Mouse (Mus musculus) heart, postnatal 0 days (tissue): ENCODE measurements around the gene Nfix. TPM values are rescaled to one million over a fixed set of nuclear protein-coding genes. Genes with fewer than 3 reads are reported as not detected.
"Not testable (repeated sequence)": the region's sequence is repeated elsewhere in the genome, so short reads cannot be mapped to it uniquely, and the experiment has no call there.

Experiments used
- ATAC-seq: fragments of 200-750 bp; cut with Nextera tagmentation; 2 replicates; pipeline ENCODE4 v1.8.0; 2017; ENCODE audit warnings: low read depth, moderate number of reproducible peaks, moderate library complexity; ENCODE audit not compliant: insufficient read depth
- DNase-seq: peaks from one replicate; pipeline ENCODE4 v3.0.0-alpha.2; 2016; ENCODE audit warnings: low spot score
- H3K27ac ChIP-seq: fragments of 300-500 bp; sonication (generic); 2 replicates; pipeline ENCODE4 v1.5.1; 2014; ENCODE audit warnings: low read depth, mild to moderate bottlenecking
- H3K27me3 ChIP-seq: fragments of 300-500 bp; sonication (generic); 2 replicates; pipeline ENCODE4 v1.6.1; 2014; ENCODE audit warnings: low read length, mixed read lengths; ENCODE audit not compliant: control insufficient read depth, insufficient read depth
- H3K36me3 ChIP-seq: fragments of 300-500 bp; sonication (generic); replicated peaks from 2 replicates; pipeline ENCODE4 v1.6.1; 2014; ENCODE audit warnings: low read length, mixed read lengths; ENCODE audit not compliant: control insufficient read depth, insufficient read depth
- H3K4me1 ChIP-seq: fragments of 300-500 bp; sonication (generic); 2 replicates; pipeline ENCODE4 v1.6.1; 2014; ENCODE audit warnings: antibody characterized with exemption; ENCODE audit not compliant: control insufficient read depth, insufficient read depth
- H3K4me2 ChIP-seq: fragments of 300-500 bp; sonication (generic); 2 replicates; pipeline ENCODE4 v1.6.1; 2014; ENCODE audit warnings: low read depth, mild to moderate bottlenecking, low read length, moderate library complexity
- H3K4me3 ChIP-seq: fragments of 300-500 bp; sonication (generic); 2 replicates; pipeline ENCODE4 v1.5.1; 2014; ENCODE audit warnings: low read depth, low read length
- H3K9ac ChIP-seq: fragments of 300-500 bp; sonication (generic); replicated peaks from 2 replicates; pipeline ENCODE4 v1.6.1; 2014; ENCODE audit warnings: low read depth, low read length, mixed read lengths
- H3K9me3 ChIP-seq: fragments of 300-500 bp; sonication (generic); replicated peaks from 2 replicates; pipeline ENCODE4 v1.6.1; 2016; ENCODE audit warnings: low read length; ENCODE audit not compliant: control insufficient read depth
- CTCF ChIP-seq: IDR thresholded peaks from 2 replicates; pipeline ENCODE4 v1.5.1; 2016; ENCODE audit warnings: antibody characterized with exemption, control low read depth, low read depth
- EP300 ChIP-seq: IDR thresholded peaks from 2 replicates; pipeline ENCODE4 v1.6.1; 2016; ENCODE audit warnings: antibody characterized with exemption, low read depth
- WGBS: fragments of 180-500 bp; shearing (Covaris S2); extraction: QIAGEN DNeasy Blood & Tissue Kit; methylation state at CpG from one replicate; pipeline ENCODE4 v1.1.7; 2014; 5-methylcytosine and 5-hydroxymethylcytosine counted together
- polyA plus RNA-seq: library from polyadenylated mRNA; unstranded; fragments of >200 nt; fragmentation: Nextera tagmentation; extraction: Ambion mirVana; gene quantifications from 2 replicates; pipeline ENCODE4 v1.2.1, GENCODE M21; 2015
- total RNA-seq: library from RNA; depleted of rRNA; stranded (reverse); fragments of >200 nt; gene quantifications from 2 replicates; pipeline ENCODE4 v1.2.3, GENCODE M21; 2014; ENCODE audit warnings: low replicate concordance

The Nfix gene
- total and polyA plus RNA-seq, 2 experiments from 2014 or later, result 18.2 to 41.9 TPM

- peaks cover 25% of the 10 kb centered on the region for H3K4me1 ChIP-seq
- no peak overlapping the region for H3K4me2 ChIP-seq
- DNase-seq (peak; percentile 4), ATAC-seq (no peak)
- no peaks in the 10 kb centered on the region for H3K27me3 ChIP-seq
- WGBS, result 52% methylated on average over 3 of the region's 3 CpGs
- peak overlapping the region; percentile 23; the same call in 1 of the 2 replicates for H3K9ac ChIP-seq
- H3K9me3 ChIP-seq, result no peaks in the 10 kb centered on the region
- TF ChIP-seq EP300, result no peak
- TF ChIP-seq CTCF, result no peak
- no peak overlapping the region for H3K4me3 ChIP-seq
- H3K27ac ChIP-seq, result no peak overlapping the region
- H3K36me3 ChIP-seq, result no peaks in the 10 kb centered on the region; the same call in 1 of the 2 replicates
Measured at GRCm38 (mm10) chr8:84684537-84684936, 115.6 kb downstream of the Nfix start.

GRCm38 (mm10) chr8:84682257-84682656 lies 117.9 kb downstream of the Nfix start:
- Histone ChIP-seq H3K4me2 (no peak overlapping the region), H3K9me3 (no peaks in the 10 kb centered on the region), H3K9ac (no peak overlapping the region), H3K36me3 (no peaks in the 10 kb centered on the region; the same call in 1 of the 2 replicates), H3K27me3 (no peaks in the 10 kb centered on the region), H3K27ac (no peak overlapping the region), H3K4me3 (no peak overlapping the region), H3K4me1 (peaks cover 14% of the 10 kb centered on the region)
- WGBS, result 58% methylated on average over 2 of the region's 2 CpGs
- no peak for ATAC-seq
- TF ChIP-seq CTCF, result no peak
- TF ChIP-seq EP300, result no peak
- DNase-seq, result no peak

GRCm38 (mm10) chr8:84681476-84681875 lies 118.7 kb downstream of the Nfix start:
- ATAC-seq, result no peak
- Histone ChIP-seq H3K27ac (no peak overlapping the region), H3K4me3 (no peak overlapping the region)

GRCm38 (mm10) chr8:84677305-84677704 lies 122.8 kb downstream of the Nfix start:
- Histone ChIP-seq H3K4me2 (no peak overlapping the region), H3K36me3 (peaks cover 39% of the 10 kb centered on the region), H3K27ac (no peak overlapping the region), H3K9me3 (no peaks in the 10 kb centered on the region), H3K27me3 (no peaks in the 10 kb centered on the region), H3K4me3 (no peak overlapping the region), H3K4me1 (no peaks in the 10 kb centered on the region; the same call in 1 of the 2 replicates), H3K9ac (no peak overlapping the region)
- 82% methylated on average over 5 of the region's 5 CpGs for WGBS
- TF ChIP-seq CTCF, result no peak
- no peak for TF ChIP-seq EP300
- no peak for ATAC-seq
- DNase-seq, result no peak

More at GRCm38 (mm10) chr8:84681476-84681875, 118.7 kb downstream of the Nfix start:
- no peak for TF ChIP-seq EP300
- TF ChIP-seq CTCF, result no peak
- H3K9ac ChIP-seq, result no peak overlapping the region
- no peak for DNase-seq
- H3K4me2 ChIP-seq, result no peak overlapping the region
- WGBS, result 44% methylated on average over 2 of the region's 2 CpGs
- H3K4me1 ChIP-seq, result peaks cover 9% of the 10 kb centered on the region
- no peaks in the 10 kb centered on the region for H3K27me3 ChIP-seq
- peaks cover 1% of the 10 kb centered on the region for H3K36me3 ChIP-seq
- H3K9me3 ChIP-seq, result no peaks in the 10 kb centered on the region

GRCm38 (mm10) chr8:84670295-84671006 lies 129.7 kb downstream of the Nfix start:
- not testable (repeated sequence) for H3K4me3 ChIP-seq, DNase-seq, H3K4me1 ChIP-seq, H3K4me2 ChIP-seq, H3K9ac ChIP-seq, H3K27ac ChIP-seq, H3K9me3 ChIP-seq, ATAC-seq, H3K27me3 ChIP-seq
- 89% methylated on average over 5 of the region's 5 CpGs for WGBS
- peaks cover 32% of the 10 kb centered on the region for H3K36me3 ChIP-seq
